In the genomic region with DNA sequence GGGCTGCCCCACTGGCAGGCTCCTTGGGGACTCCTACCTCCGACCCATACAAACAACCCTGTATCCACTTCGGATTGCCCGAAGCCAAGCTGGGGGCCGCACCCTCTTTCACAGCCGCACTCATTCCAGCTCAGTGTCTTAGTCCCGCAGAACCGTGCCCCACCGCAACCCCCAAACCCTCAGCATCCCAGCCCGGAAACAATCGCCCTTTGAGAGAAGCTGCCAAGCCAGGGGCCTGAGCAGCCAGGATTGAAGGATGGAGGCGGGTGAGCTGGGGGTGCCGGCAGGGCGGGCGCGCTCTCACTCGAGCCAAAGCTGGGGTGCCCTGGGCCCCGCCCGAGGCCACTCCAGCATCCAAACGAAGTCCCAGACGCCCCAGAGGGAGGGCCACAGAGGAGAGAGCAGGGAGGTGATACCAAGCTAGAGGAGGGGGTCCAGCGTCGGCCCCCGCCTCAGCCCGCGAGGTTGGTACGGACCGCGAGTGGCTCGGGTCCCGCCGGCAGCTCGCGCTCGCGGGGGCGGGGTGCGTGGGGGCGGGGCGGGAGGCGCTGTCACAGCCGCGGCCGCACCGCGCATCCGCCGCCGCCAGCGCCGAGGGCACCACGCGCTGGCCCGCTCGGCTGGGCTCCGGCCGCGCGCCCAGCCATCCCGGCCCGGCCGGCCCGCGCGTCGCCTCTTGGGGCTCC, we compare ENCODE assay signal across 9 mouse cellular contexts. TPM values are rescaled to one million over a fixed set of nuclear protein-coding genes. Genes with fewer than 3 reads are reported as not detected.
DNase-seq lines count a peak whose midpoint lies in the region; ATAC-seq and TF ChIP-seq lines count a peak whose summit lies in the region.
"Had no signal": no experiment of that assay in that cellular context is flagged by ENCODE, and none has a peak within 500 bp of the region (broad histone marks: within the 10 kb centered on the region; RNA-seq: fewer than 3 reads in every experiment).

A gene (plus strand): TSS at position 523 of the 686 bp plus-strand sequence.

- peak within 1 kb of the TSS; percentile 94 for H3K9ac ChIP-seq in forebrain, embryonic 15.5 days (replicated peaks)
- H3K9ac ChIP-seq in midbrain, postnatal 0 days (replicated peaks; ENCODE audit: low read length, poor library complexity, severe bottlenecking), result peak within 1 kb of the TSS; percentile 97

- no peaks in the 10 kb centered on the region for H3K4me1 ChIP-seq in kidney, adult 2 months (ENCODE audit: control insufficient read depth, insufficient read depth, low read length)
- no peaks in the 10 kb centered on the region for H3K4me1 ChIP-seq in brown adipose tissue, adult 24 weeks (ENCODE audit: control insufficient read depth, insufficient read depth, insufficient read length, low read length)
- H3K4me1 ChIP-seq in forebrain, embryonic 15.5 days, result peaks cover 48% of the 10 kb centered on the region
- peaks cover 17% of the 10 kb centered on the region; the same call in 1 of the 2 replicates for H3K4me1 ChIP-seq in midbrain, postnatal 0 days (ENCODE audit: insufficient read depth, low read length)

- 3% methylated on average over 65 of the region's 65 CpGs for WGBS in kidney, adult 2 months
- under 1% methylated on average over 64 of the region's 65 CpGs for WGBS in forebrain, embryonic 15.5 days
- under 1% methylated on average over 41 of the region's 65 CpGs for WGBS in midbrain, postnatal 0 days

- DNase-seq in kidney, adult 2 months, result no peak
- DNase-seq in kidney, postnatal 14 days, result no peak
- DNase-seq in layer of hippocampus, postnatal 25 days (ENCODE audit: extremely low spot score in 1 of 2, low spot score in 1 of 2), result peak; percentile 51 to 63
- peak; percentile 89 for DNase-seq in midbrain, postnatal 0 days (ENCODE audit: low spot score)
- no peak for DNase-seq in B cell, adult 2 months

- H3K9me3 ChIP-seq in forebrain, embryonic 15.5 days, result no peaks in the 10 kb centered on the region
- no peaks in the 10 kb centered on the region for H3K9me3 ChIP-seq in midbrain, postnatal 0 days (ENCODE audit: low read length)

- no peak for TF ChIP-seq CTCF in kidney, adult 2 months (conservative IDR thresholded peaks at IDR 0.05; ENCODE audit: insufficient read depth, insufficient read length, low read depth, low read length)
- TF ChIP-seq CTCF in midbrain, postnatal 0 days (IDR thresholded peaks at IDR 0.05), result no peak

- TF ChIP-seq POLR2A in kidney, adult 2 months (IDR thresholded peaks at IDR 0.05; ENCODE audit: low read depth, low read length), result no peak

- H3K4me3 ChIP-seq in kidney, adult 2 months (ENCODE audit: insufficient read depth, low read depth, low read length), result peak within 1 kb of the TSS; percentile 11; the same call in 1 of the 2 replicates
- H3K4me3 ChIP-seq in brown adipose tissue, adult 24 weeks (ENCODE audit: insufficient read depth, low read depth, low read length), result peak within 1 kb of the TSS; percentile 35; the same call in 1 of the 2 replicates
- H3K4me3 ChIP-seq in forebrain, embryonic 15.5 days, result peak within 1 kb of the TSS; percentile 96
- peak within 1 kb of the TSS; percentile 88 for H3K4me3 ChIP-seq in midbrain, postnatal 0 days (ENCODE audit: low read depth, low read length)

- peak; percentile 88 for ATAC-seq in forebrain, embryonic 15.5 days (replicated peaks)
- ATAC-seq in midbrain, postnatal 0 days (ENCODE audit: low FRiP score), result peak; percentile 91
- no peak for ATAC-seq in CD4-positive, CD25-positive, alpha-beta regulatory T cell, adult 4 months

- no peaks in the 10 kb centered on the region; the same call in 1 of the 2 replicates for H3K27me3 ChIP-seq in kidney, adult 2 months (replicated peaks; ENCODE audit: control insufficient read depth, insufficient read depth, low read length)
- no peaks in the 10 kb centered on the region for H3K27me3 ChIP-seq in forebrain, embryonic 15.5 days
- H3K27me3 ChIP-seq in midbrain, postnatal 0 days (ENCODE audit: insufficient read depth, low read length), result no peaks in the 10 kb centered on the region

- no peak within 1 kb of the TSS for H3K27ac ChIP-seq in kidney, adult 2 months (ENCODE audit: insufficient read depth, low read depth, low read length)
- H3K27ac ChIP-seq in brown adipose tissue, adult 24 weeks (replicated peaks; ENCODE audit: low read depth, low read length), result no peak within 1 kb of the TSS
- H3K27ac ChIP-seq in forebrain, embryonic 15.5 days (replicated peaks), result peak within 1 kb of the TSS; percentile 84
- peak within 1 kb of the TSS; percentile 91 for H3K27ac ChIP-seq in midbrain, postnatal 0 days (ENCODE audit: low read depth, low read length)

- H3K4me2 ChIP-seq in forebrain, embryonic 15.5 days (replicated peaks), result peak within 1 kb of the TSS; percentile 87
- H3K4me2 ChIP-seq in midbrain, postnatal 0 days (ENCODE audit: low read depth, low read length, poor library complexity, severe bottlenecking), result peak within 1 kb of the TSS; percentile 83

- no peaks in the 10 kb centered on the region for H3K36me3 ChIP-seq in kidney, adult 2 months (ENCODE audit: control insufficient read depth, insufficient read depth, low read length)
- no peaks in the 10 kb centered on the region for H3K36me3 ChIP-seq in forebrain, embryonic 15.5 days
- no peaks in the 10 kb centered on the region for H3K36me3 ChIP-seq in midbrain, postnatal 0 days (ENCODE audit: insufficient read depth, low read length)

RNA-seq across cellular contexts. Expression of the gene that starts here (rescaled TPM):
- 0.04 and 0.09 TPM in 2 replicates for polyA plus RNA-seq in kidney, adult 2 months (2012; rRNA removed)
- not detected in 2 replicates for polyA plus RNA-seq in brown adipose tissue, adult 24 weeks (2012; ENCODE audit: insufficient read depth, insufficient read length, missing spikeins)
- 33.7 and 37.2 TPM in 2 replicates for polyA plus RNA-seq in forebrain, embryonic 15.5 days (2015; fragmentation: Nextera tagmentation; extraction: Ambion mirVana)
- total RNA-seq in layer of hippocampus, postnatal 25 days (2021), result 100 to 1,000 TPM; 251 to 282 TPM
- 195 and 197 TPM in 2 replicates for total RNA-seq in midbrain, postnatal 0 days (2014; rRNA removed)
- polyA plus RNA-seq in midbrain, postnatal 0 days (2015; fragmentation: Nextera tagmentation; extraction: Ambion mirVana), result 39.2 and 40.9 TPM in 2 replicates
- not detected for polyA plus RNA-seq in CD4-positive, CD25-positive, alpha-beta regulatory T cell, adult 4 months (2017; shearing (Covaris generic))
- total RNA-seq: liver, adult 2 months had no signal
- polyA plus RNA-seq: liver, adult 2 months had no signal

Comparison
In these comparisons a context has a peak if more than half of its experiments do, and no peak if none do; other contexts are left out.
1. RNA of the gene that starts here (polyA plus RNA-seq): 39.2 to 40.9 TPM in midbrain, postnatal 0 days and 33.7 to 37.2 TPM in forebrain, embryonic 15.5 days; 0.04 to 0.09 TPM in kidney, adult 2 months, not detected in brown adipose tissue, adult 24 weeks and not detected in CD4-positive, CD25-positive, alpha-beta regulatory T cell, adult 4 months; every median in the first group is over 10 times any median in the second.
2. DNase-seq: peak in layer of hippocampus, postnatal 25 days (2 of 2) and midbrain, postnatal 0 days (single experiment); none in kidney, adult 2 months (single experiment), kidney, postnatal 14 days (single experiment) and B cell, adult 2 months (0 of 2).
3. H3K27ac ChIP-seq: peak in forebrain, embryonic 15.5 days (single experiment) and midbrain, postnatal 0 days (single experiment); none in kidney, adult 2 months (single experiment) and brown adipose tissue, adult 24 weeks (single experiment).
4. H3K4me3 ChIP-seq: peak in every context shown above with its lines; median percentile 96 in forebrain, embryonic 15.5 days; 88 in midbrain, postnatal 0 days; 35 in brown adipose tissue, adult 24 weeks; 11 in kidney, adult 2 months.